Mouse (Mus musculus) forebrain, embryonic 11.5 days (tissue): ENCODE measurements around the gene Ccdc92. TPM values are rescaled to one million over a fixed set of nuclear protein-coding genes. Genes with fewer than 3 reads are reported as not detected.
A peak's percentile ranks its signal among the peaks of the same experiment; 100 is the strongest.

Source experiments
- ATAC-seq: fragments of 200-750 bp; cut with Nextera tagmentation; replicated peaks from 2 replicates; pipeline ENCODE4 v1.8.0; 2017; ENCODE audit warnings: moderate TSS enrichment; ENCODE audit not compliant: low FRiP score
- DNase-seq: peaks from one replicate; pipeline ENCODE4 v3.0.0-alpha.2; 2017; ENCODE audit warnings: low spot score
- H3K27ac ChIP-seq: fragments of 300-500 bp; sonication (generic); 2 replicates; pipeline ENCODE4 v1.5.1; 2014; ENCODE audit warnings: low read depth, low read length
- H3K27me3 ChIP-seq: fragments of 300-500 bp; sonication (generic); 2 replicates; pipeline ENCODE4 v1.6.1; 2014; ENCODE audit warnings: mild to moderate bottlenecking, low read length, mixed read lengths; ENCODE audit not compliant: control insufficient read depth, insufficient read depth
- H3K36me3 ChIP-seq: fragments of 300-500 bp; sonication (generic); 2 replicates; pipeline ENCODE4 v1.6.1; 2014; ENCODE audit warnings: mild to moderate bottlenecking, low read length, moderate library complexity, mixed read lengths; ENCODE audit not compliant: control insufficient read depth, insufficient read depth
- H3K4me1 ChIP-seq: fragments of 300-500 bp; sonication (generic); replicated peaks from 2 replicates; pipeline ENCODE4 v1.6.1; 2014; ENCODE audit warnings: low read length, mixed read lengths; ENCODE audit not compliant: control insufficient read depth, insufficient read depth
- H3K4me2 ChIP-seq: fragments of 300-500 bp; sonication (generic); 2 replicates; pipeline ENCODE4 v1.6.1; 2014; ENCODE audit warnings: low read depth, mild to moderate bottlenecking, low read length, moderate library complexity, mixed read lengths; ENCODE audit not compliant: severe bottlenecking
- H3K4me3 ChIP-seq: fragments of 300-500 bp; sonication (generic); 2 replicates; pipeline ENCODE4 v1.5.1; 2014; ENCODE audit warnings: low read depth, low read length
- H3K9ac ChIP-seq: fragments of 300-500 bp; sonication (generic); 2 replicates; pipeline ENCODE4 v1.6.1; 2014; ENCODE audit warnings: low read length
- H3K9me3 ChIP-seq: fragments of 300-500 bp; sonication (generic); 2 replicates; pipeline ENCODE4 v1.6.1; 2016; ENCODE audit warnings: low read length, mixed read lengths; ENCODE audit not compliant: control insufficient read depth
- WGBS: fragments of 180-500 bp; shearing (Covaris S2); extraction: QIAGEN DNeasy Blood & Tissue Kit; methylation state at CpG from one replicate; pipeline ENCODE4 v1.1.7; 2014; 5-methylcytosine and 5-hydroxymethylcytosine counted together
- polyA plus RNA-seq: library from polyadenylated mRNA; unstranded; fragments of >200 nt; fragmentation: Nextera tagmentation; extraction: Ambion mirVana; gene quantifications from 2 replicates; pipeline ENCODE4 v1.2.1, GENCODE M21; 2014

Gene Ccdc92
- polyA plus RNA-seq, 1 experiment from 2014 or later = 17.3 TPM

GRCm38 (mm10) chr5:124868981-124869380, 6.8 kb upstream of the Ccdc92 start:
- WGBS = 58% methylated on average over 4 of the region's 4 CpGs
- H3K9me3 ChIP-seq = no peaks in the 10 kb centered on the region
- ATAC-seq (no peak), DNase-seq (peak; percentile 68)
- no peaks in the 10 kb centered on the region for H3K36me3 ChIP-seq
- no peak overlapping the region for H3K27ac ChIP-seq
- peaks cover 3% of the 10 kb centered on the region; the same call in 1 of the 2 replicates for H3K4me1 ChIP-seq
- no peaks in the 10 kb centered on the region for H3K27me3 ChIP-seq
- H3K4me3 ChIP-seq = no peak overlapping the region
- H3K9ac ChIP-seq = no peak overlapping the region
- H3K4me2 ChIP-seq = no peak overlapping the region

GRCm38 (mm10) chr5:124862871-124863741, 882 bp upstream of the Ccdc92 start:
- DNase-seq (peak; percentile 81), ATAC-seq (peak; percentile 62)
- Histone ChIP-seq H3K27ac (peak overlapping the region; percentile 87), H3K9me3 (no peaks in the 10 kb centered on the region), H3K4me2 (peak overlapping the region; percentile 94), H3K4me1 (peaks cover 7% of the 10 kb centered on the region; the same call in 1 of the 2 replicates), H3K36me3 (no peaks in the 10 kb centered on the region), H3K9ac (peak overlapping the region; percentile 97), H3K4me3 (peak overlapping the region; percentile 99), H3K27me3 (peaks cover 4% of the 10 kb centered on the region)
- WGBS = under 1% methylated on average over 85 of the region's 88 CpGs

GRCm38 (mm10) chr5:124861463-124861862, 761 bp downstream of the Ccdc92 start:
- DNase-seq (peak; percentile 71), ATAC-seq (peak; percentile 1; the same call in 1 of the 2 replicates)
- peak overlapping the region; percentile 94 for H3K4me2 ChIP-seq
- no peaks in the 10 kb centered on the region for H3K9me3 ChIP-seq
- H3K27ac ChIP-seq = no peak overlapping the region
- peaks cover 7% of the 10 kb centered on the region; the same call in 1 of the 2 replicates for H3K4me1 ChIP-seq
- WGBS = under 1% methylated on average over 30 of the region's 33 CpGs
- peak overlapping the region; percentile 99 for H3K4me3 ChIP-seq
- peaks cover 4% of the 10 kb centered on the region for H3K27me3 ChIP-seq
- no peaks in the 10 kb centered on the region for H3K36me3 ChIP-seq
- H3K9ac ChIP-seq = peak overlapping the region; percentile 71

- H3K4me2 ChIP-seq = no peak overlapping the region
- peaks cover 7% of the 10 kb centered on the region; the same call in 1 of the 2 replicates for H3K4me1 ChIP-seq
- H3K9ac ChIP-seq = no peak overlapping the region
- peaks cover 4% of the 10 kb centered on the region for H3K27me3 ChIP-seq
- no peak overlapping the region for H3K27ac ChIP-seq
- DNase-seq = no peak
- H3K9me3 ChIP-seq = no peaks in the 10 kb centered on the region
- ATAC-seq = no peak
- WGBS = 16% methylated on average over 5 of the region's 5 CpGs
- H3K4me3 ChIP-seq = no peak overlapping the region
- H3K36me3 ChIP-seq = no peaks in the 10 kb centered on the region
These were observed 2.2 kb downstream of the Ccdc92 start for GRCm38 (mm10) chr5:124860013-124860412.

- H3K27me3 ChIP-seq = no peaks in the 10 kb centered on the region
- no peaks in the 10 kb centered on the region for H3K36me3 ChIP-seq
- H3K9me3 ChIP-seq = no peaks in the 10 kb centered on the region
- WGBS = 94% methylated on average over 4 of the region's 4 CpGs
- no peak overlapping the region for H3K9ac ChIP-seq
- ATAC-seq (no peak), DNase-seq (no peak)
- no peaks in the 10 kb centered on the region for H3K4me1 ChIP-seq
- no peak overlapping the region for H3K4me3 ChIP-seq
- no peak overlapping the region for H3K4me2 ChIP-seq
- no peak overlapping the region for H3K27ac ChIP-seq
These were observed 8.0 kb downstream of the Ccdc92 start for GRCm38 (mm10) chr5:124854202-124854601.

- Histone ChIP-seq H3K4me2 (no peak overlapping the region), H3K36me3 (no peaks in the 10 kb centered on the region), H3K9me3 (no peaks in the 10 kb centered on the region), H3K4me1 (no peaks in the 10 kb centered on the region), H3K4me3 (no peak overlapping the region), H3K27me3 (no peaks in the 10 kb centered on the region), H3K27ac (no peak overlapping the region), H3K9ac (no peak overlapping the region)
- DNase-seq (no peak), ATAC-seq (no peak)
- WGBS = 88% methylated on average over 2 of the region's 2 CpGs
These were observed 9.1 kb downstream of the Ccdc92 start for GRCm38 (mm10) chr5:124853079-124853478.

- WGBS = 54% methylated on average over 2 of the region's 2 CpGs
- Histone ChIP-seq H3K27ac (no peak overlapping the region), H3K36me3 (no peaks in the 10 kb centered on the region), H3K4me2 (no peak overlapping the region), H3K9me3 (no peaks in the 10 kb centered on the region), H3K9ac (no peak overlapping the region), H3K27me3 (no peaks in the 10 kb centered on the region), H3K4me3 (no peak overlapping the region), H3K4me1 (no peaks in the 10 kb centered on the region)
- DNase-seq (no peak), ATAC-seq (no peak)
These were observed 9.9 kb downstream of the Ccdc92 start for GRCm38 (mm10) chr5:124852294-124852693.

GRCm38 (mm10) chr5:124851572-124851971, 10.7 kb downstream of the Ccdc92 start:
- WGBS = 45% methylated on average over 4 of the region's 4 CpGs
- H3K9me3 ChIP-seq = no peaks in the 10 kb centered on the region

More at GRCm38 (mm10) chr5:124851572-124851971, 10.7 kb downstream of the Ccdc92 start:
- DNase-seq (no peak), ATAC-seq (no peak)
- no peaks in the 10 kb centered on the region for H3K4me1 ChIP-seq
- no peak overlapping the region for H3K4me3 ChIP-seq
- H3K36me3 ChIP-seq = no peaks in the 10 kb centered on the region
- H3K4me2 ChIP-seq = no peak overlapping the region
- no peak overlapping the region for H3K27ac ChIP-seq
- H3K27me3 ChIP-seq = no peaks in the 10 kb centered on the region
- H3K9ac ChIP-seq = no peak overlapping the region
